Mouse (Mus musculus) left cerebral cortex, postnatal 14 days (tissue): ENCODE data around the gene Snx1. TPM values are rescaled to one million over a fixed set of nuclear protein-coding genes. Genes with fewer than 3 reads are reported as not detected.
A peak's percentile ranks its signal among the peaks of the same experiment; 100 is the strongest.

Source experiments
- DNase-seq, 2 experiments: peaks; one replicate each; pipeline ENCODE4 v3.0.0; 2021 to 2022; ENCODE audit warnings: low spot score in 2 of 2, mixed read lengths in 1 of 2
- intact Hi-C: fragments of 180-260 bp; cut with DNase I; formaldehyde crosslinking; loops from one replicate; pipeline ENCODE4 v1.15.1; 2025
- total RNA-seq, 2 experiments: library from RNA; stranded (reverse); gene quantifications; 2 replicates each; pipeline ENCODE4 v1.2.3; 2021

The Snx1 gene
- total RNA-seq, 2 experiments from 2014 or later, result 51.6 to 56.3 TPM

DNA sequence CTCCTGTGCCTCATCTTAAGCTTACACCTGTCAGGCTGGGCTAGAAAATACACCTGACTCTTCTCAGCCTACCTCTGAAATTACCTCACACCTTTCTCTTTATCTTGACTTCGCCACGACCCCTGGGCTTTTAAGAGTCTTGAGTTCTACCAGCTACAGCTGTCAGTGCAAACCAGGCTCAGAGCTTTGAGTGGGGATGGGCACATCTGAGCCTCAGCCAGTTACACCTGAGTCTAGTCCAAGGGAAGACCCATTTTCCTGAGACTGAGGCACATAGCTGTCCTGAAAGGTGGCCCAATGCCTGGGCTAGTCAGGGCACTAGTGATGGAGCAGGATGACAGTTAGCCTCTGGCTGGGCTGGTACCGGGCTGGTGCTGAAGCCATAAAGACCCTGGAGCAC, 59.6 kb downstream of the Snx1 start:
- DNase-seq, result no peak
- intact Hi-C loops, result loop anchor here (10.0 kb wide), 1 partner anchor 58 kb away; the partner anchor contains the start of genes Ciao2a and Snx1

DNA sequence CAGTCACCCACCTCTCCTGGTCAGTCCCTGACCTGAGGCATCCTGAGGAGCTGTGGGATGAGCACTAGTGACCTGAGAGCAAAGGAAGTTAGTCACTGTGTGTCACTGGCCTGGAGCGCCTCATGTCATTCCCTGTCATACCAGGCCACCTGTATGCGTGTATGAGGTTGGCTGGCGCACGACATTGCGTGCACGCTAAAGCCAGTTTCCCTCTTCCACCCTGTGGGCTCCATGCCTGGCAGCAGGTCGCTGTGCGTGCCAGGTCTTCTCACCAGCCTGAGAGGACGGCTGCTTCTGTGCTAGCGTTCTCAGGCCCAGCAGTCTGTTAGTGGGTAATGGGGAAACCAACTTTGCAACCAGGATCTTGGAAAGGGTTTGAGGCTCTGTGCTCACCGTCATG, 62.1 kb downstream of the Snx1 start:
- DNase-seq, result no peak
- intact Hi-C loops, result loop anchor here (10.0 kb wide), 1 partner anchor 60 kb away; the partner anchor contains the start of genes Ciao2a and Snx1

DNA sequence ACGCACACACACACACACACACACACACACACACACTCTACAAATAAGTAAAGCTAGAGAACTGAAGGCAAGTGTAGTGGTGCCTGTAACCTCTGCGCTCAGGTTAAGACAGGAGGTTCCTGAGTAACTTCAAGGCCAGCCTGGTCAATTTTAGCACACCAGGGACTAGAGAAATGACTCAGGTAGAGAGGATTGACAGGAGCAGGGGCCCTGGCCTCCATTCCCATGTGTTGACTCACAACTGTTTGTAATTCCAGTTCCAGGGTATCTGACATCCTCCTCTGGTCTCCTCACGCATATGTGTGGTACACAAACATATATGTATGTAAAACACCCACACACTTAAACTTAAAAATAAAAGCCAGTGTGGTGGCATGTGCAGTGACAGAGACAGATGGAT, 62.9 kb downstream of the Snx1 start:
- intact Hi-C loops, result loop anchor here (10.0 kb wide), 1 partner anchor 61 kb away; the partner anchor contains the start of genes Ciao2a and Snx1
- no peak for DNase-seq

DNA sequence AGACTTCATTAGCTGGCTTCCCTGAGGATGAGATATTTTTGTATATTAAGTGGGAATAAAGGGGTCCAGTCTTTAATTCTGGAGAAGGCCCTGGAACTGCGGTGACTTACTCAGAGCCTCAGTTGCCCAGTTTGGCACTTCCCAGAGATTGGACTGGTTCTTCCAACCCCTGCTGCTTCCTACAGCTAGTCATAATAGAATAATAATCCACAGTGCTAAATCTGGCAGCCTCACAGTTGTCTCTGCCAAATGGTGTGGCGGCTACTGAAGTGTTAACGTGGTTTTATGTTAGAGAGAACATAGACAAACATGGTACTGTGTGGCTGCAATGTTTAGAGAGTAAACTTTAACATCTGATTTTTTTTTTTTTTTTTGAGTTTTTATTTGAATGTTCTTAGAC, 64.7 kb downstream of the Snx1 start:
- no peak for DNase-seq
- intact Hi-C loops, result loop anchor here (10.0 kb wide), 1 partner anchor 63 kb away; the partner anchor contains the start of genes Ciao2a and Snx1

DNA sequence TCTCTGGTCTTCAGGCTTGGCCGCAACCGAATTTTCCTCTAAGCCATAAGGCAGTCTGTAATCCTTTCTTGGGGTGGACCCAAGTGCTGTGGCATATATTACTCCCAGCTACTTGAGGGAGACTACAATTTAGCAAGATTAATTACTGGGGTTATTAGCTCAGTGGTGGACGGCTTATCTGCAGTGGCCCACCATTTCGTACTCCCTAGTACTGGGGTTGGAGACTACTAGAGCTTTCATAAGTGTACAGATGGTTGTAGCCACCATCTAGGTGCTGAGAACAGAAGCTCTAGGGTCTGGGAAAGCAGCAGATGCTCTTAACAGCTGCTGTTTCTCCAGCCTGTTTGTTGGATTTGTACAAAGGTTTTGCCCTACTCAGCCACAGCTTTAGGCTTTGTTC, 65.4 kb downstream of the Snx1 start:
- DNase-seq, result no peak
- intact Hi-C loops, result loop anchor here (10.0 kb wide), 1 partner anchor 64 kb away; the partner anchor contains the start of genes Ciao2a and Snx1

DNA sequence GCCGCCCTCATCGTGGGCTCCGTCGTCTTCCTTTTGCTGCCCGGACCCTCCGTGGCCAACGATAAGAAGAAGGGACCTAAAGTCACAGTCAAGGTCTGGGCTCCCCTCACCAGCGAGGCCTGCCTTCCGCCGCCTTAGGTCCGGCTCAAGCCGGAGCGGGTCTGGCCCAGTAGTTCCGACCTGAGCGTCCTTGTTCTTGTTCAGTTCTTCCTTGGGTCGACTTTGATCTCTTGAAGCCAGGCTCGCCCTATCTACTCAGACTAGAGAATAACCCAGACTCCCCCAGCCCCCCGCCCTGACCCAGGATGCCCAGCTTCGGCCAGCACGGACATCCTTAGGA, 66.1 kb downstream of the Snx1 start:
- no peak for DNase-seq
- intact Hi-C loops, result loop anchor here (10.0 kb wide), 1 partner anchor 65 kb away; the partner anchor contains the start of genes Ciao2a and Snx1

DNA sequence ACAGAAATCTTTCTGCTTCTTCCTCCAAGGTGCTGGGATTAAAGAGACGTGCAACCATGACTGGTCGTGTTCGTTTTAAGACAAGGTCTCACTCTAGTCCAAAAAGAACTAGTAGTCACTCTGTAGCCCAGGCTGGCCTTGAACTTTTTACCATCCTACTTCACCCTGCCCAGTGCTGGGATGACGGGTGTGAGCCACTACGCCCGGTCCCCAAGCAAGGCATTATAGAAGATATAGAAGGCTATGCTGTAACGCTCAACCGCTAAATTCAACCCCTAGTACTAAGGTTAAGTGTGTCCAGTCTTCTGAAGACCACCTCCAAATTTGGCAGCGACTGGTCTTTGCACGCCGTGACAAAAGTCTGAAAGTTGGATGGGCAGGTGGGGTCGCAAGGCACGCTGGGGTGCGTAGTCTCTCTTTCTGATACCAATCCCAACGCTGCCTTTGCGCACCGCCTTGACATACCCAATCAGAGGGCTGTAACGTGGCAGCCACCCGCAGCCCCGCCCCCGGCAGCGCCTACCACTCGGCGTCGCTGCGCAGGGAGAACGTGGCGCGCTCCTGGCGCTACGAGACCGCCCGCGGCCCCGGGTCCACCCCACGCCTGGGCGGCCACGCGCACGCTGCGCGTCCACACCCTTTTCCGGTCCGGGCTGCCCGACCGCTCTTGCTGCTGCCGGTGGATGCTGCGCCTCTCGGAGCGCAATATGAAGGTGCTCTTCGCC, 66.6 kb downstream of the Snx1 start, which contains the start of gene Ppib:
TSS of gene Ppib (plus strand) at position 640 of the 725 bp plus-strand sequence.
- DNase-seq, result peak; percentile 98 to 99
- intact Hi-C loops, result loop anchor here (10.0 kb wide), 1 partner anchor 65 kb away; the partner anchor contains the start of genes Ciao2a and Snx1

DNA sequence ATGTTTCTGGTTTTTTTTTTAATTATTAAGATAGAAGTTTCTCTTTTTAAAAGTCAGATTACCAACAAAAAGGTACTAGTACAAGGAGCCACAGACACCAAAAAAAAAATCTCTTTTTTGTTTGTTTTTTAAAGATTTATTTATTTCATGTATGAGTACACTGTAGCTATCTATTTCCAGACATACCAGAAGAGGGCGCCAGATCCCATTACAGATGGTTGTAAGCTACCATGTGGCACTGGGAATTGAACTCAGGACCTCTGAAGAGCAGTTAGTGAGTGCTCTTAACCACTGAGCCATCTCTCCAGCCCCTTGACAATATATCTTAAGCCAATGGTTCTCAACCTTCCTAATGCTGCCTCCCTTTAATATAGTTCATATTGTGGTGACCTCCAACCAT, 72.8 kb downstream of the Snx1 start:
- intact Hi-C loops, result no loop called here
- DNase-seq, result no peak

DNA sequence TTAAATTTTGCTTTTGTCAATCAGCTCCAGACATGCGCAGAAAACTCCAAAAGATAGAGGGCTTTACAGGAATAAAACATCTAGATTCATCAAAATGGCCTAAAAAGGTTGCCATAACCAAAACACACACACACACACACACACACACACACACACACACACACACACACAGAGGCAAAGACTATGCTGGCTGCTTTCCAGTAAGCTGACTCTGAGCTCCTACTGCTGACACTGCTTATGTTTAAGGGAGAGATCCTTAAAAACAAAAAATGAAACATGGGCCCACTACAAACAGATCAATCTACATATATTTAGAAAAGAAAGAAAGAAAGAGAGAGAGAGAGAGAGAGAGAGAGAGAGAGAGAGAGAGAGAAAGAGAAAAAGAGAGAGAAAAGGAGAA, 73.7 kb downstream of the Snx1 start:
- DNase-seq, result no peak
- intact Hi-C loops, result no loop called here

DNA sequence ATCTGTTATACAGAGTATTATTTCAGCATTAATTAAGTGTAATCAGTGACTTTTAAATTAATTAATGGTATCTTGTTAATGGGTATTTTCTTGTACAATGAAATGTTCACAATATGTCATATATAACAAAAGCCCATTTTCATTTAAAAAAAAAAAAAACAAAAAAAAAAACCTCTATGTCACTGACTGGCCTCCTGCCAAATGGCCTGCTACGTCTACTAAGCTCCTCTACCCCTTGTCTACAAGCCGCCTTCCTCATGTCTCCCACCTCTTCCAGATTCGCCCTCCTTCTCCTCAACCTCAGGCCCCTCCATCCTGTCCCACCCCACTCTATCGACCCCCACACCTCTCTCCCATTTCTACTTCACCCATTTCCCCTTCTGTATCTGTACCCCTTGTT, 74.9 kb downstream of the Snx1 start:
- no peak for DNase-seq

DNA sequence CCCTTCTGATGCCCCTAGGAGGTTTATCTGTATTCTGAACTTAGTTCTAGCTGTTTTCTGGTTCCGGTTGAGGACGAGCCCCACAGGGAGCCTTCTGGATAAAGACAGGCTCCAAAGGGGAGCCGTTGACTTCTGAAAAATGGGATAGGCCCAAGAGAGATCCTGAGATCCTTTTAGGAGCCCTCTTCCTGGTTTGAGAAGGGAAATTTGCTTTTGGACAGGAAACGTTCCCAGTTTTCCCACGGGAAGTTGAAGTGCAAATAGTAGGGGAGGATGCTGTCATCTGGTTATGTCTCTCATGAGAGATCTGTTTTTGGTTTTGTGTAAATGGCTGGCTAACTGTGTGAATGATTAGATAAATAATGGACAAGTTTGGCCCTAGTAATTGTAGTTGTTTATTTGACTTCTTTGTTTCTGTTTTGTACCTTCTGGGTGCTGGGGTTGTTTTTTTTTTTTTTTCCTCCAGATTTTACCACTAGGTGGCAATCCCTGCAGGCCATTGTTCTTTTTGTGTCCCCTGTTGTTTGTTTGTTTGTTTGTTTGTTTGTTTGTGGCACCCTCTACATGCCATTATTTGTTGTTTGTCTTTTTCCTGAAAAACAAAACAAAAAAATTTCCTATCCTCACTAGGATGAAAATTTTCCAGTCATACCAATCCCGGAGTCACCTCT, 76.3 kb downstream of the Snx1 start:
- intact Hi-C loops, result no loop called here
- DNase-seq, result no peak

More for the DNA sequence above, 74.9 kb downstream of the Snx1 start:
- intact Hi-C loops, result no loop called here

DNA sequence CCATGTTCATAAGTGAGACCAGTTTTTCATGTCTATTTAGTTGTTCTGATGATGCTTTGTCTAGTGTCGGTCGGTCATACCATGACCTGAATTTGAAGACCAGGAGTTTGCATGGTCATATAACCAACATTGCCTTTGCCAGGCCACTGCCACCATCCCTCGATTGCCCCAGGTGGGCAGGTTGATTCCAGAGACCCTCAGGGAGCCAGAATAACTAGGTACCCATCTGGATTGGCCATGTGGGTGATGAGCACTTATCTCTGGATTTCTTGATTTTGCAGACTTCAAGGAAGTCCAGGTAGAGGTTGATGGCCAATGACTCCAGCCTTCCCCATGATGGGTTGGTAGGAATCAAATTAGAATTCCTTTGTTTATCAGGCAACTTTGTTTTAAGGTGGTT, 83.1 kb downstream of the Snx1 start:
- DNase-seq, result no peak
- intact Hi-C loops, result no loop called here

DNA sequence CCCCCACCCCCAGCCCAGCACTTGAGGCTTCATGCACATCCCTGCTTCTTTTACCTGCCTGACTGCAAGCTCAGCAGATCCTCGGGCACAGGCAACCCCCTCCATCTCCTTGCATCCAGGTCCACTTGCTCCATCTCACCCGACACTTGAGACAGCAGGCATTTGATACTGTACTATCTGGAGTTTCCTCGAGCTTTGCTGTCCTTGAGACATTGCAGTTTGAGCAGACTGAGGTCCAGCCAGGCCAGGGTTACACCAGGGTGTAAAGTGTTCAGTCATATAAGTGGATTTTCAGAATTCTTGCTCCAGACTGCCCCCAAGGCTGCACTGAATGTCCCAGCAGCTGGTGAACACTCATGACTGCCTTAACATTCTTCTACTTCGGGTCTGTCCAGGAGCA, 84.1 kb downstream of the Snx1 start:
- intact Hi-C loops, result no loop called here

DNA sequence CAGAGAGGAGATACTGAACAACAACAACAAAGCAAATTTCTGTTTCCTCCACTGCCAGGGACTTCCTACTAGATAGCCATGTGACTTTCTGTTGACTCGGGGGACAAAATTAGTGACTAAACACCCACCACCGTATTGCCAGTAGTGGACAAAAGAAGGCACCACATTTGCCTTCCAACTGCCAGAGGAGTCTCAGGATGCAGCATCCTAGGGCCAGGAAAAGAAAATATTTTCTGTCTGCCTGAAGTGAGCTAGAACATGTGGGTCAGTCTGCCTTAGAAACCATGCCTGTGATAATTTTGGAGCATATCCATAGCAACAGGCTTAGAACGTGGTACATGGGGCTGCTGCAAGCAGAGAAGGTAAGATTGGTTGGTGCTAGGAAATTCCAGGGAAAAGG, 85.6 kb downstream of the Snx1 start:
- intact Hi-C loops, result no loop called here
- peak; percentile 50 to 69 for DNase-seq

More for the DNA sequence above, 84.1 kb downstream of the Snx1 start:
- no peak for DNase-seq

DNA sequence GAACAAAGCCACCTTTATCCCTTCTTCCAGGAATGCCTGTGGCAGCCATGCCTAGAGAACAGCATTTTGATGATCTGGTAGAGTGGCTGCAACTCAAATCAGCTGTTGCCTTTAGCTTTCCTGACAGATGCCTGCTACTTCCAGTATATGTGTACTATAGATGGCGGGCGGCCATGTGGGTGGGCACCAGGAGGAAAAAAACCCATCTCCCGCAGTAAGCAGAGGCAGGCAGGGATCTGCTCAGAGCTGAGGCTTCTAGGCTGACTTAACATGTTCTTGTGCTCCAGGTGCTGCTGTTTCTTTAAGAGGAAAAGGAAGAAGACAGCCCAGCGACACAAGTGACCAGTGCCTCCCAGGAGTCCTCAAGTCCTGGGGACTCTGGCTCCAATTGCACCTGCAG, 87.1 kb downstream of the Snx1 start:
- DNase-seq, result peak; percentile 44 to 52
- intact Hi-C loops, result no loop called here

DNA sequence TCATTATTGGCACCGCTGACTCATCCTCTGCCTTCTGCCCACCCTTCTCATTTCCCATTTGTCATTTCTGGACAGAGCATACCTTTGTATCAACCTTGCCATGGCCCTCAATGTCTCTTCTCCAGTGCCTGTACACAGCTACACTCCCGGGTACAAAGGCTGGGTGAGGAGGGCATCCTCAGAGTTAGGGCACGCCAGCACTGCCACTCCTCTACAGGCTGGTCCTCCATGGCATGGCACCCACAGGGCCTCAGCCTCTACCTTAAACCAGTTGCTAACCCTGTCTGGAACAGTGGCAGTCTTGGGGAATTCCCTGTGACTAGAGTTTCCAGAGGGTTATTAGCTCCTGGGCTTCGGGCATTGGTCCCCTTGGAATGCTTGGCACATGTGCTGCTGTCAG, 87.8 kb downstream of the Snx1 start:
- no peak for DNase-seq
- intact Hi-C loops, result no loop called here

Other genes starting within 250 kb of the Snx1 start
- gene Pclaf, start 236.3 kb downstream of the Snx1 start, total RNA-seq, result 1 to 10 TPM in 1 of 2 experiments, under 1 TPM in 1; 0.66 to 1.2 TPM
- gene Trip4, start 217.8 kb downstream of the Snx1 start, total RNA-seq, result 10 to 100 TPM; 33.4 to 35.6 TPM
- gene Csnk1g1, start 217.7 kb downstream of the Snx1 start, total RNA-seq, result 10 to 100 TPM; 41.4 to 47.4 TPM
- 100 to 1,000 TPM; 231 to 238 TPM for gene Ppib, start 66.4 kb downstream of the Snx1 start, total RNA-seq
- gene Snx22, start 56.9 kb downstream of the Snx1 start, total RNA-seq, result 1 to 10 TPM; 3.3 to 4.4 TPM
- gene Ciao2a, start within 50 bp of the Snx1 start, total RNA-seq, result 10 to 100 TPM; 26.8 to 28.0 TPM
- 1 to 10 TPM; 2.4 to 5.8 TPM for gene Dapk2, start 31.6 kb upstream of the Snx1 start, total RNA-seq
- 100 to 1,000 TPM; 116 to 127 TPM for gene Herc1, start 223.9 kb upstream of the Snx1 start, total RNA-seq